Mouse (Mus musculus) lung, postnatal 0 days (tissue): ENCODE data around the gene Rexo1. TPM values are rescaled to one million over a fixed set of nuclear protein-coding genes. Genes with fewer than 3 reads are reported as not detected.

Source experiments
- ATAC-seq: fragments of 200-750 bp; cut with Nextera tagmentation; 2 replicates; pipeline ENCODE4 v1.8.0; 2017; ENCODE audit warnings: moderate library complexity
- DNase-seq: peaks from one replicate; pipeline ENCODE4 v3.0.0-alpha.2; 2016; ENCODE audit warnings: low spot score
- H3K27ac ChIP-seq: fragments of 300-500 bp; sonication (generic); 2 replicates; pipeline ENCODE4 v1.5.1; 2014; ENCODE audit warnings: antibody characterized with exemption, mild to moderate bottlenecking, low read length, mixed read lengths
- H3K27me3 ChIP-seq: fragments of 300-500 bp; sonication (generic); replicated peaks from 2 replicates; pipeline ENCODE4 v1.6.1; 2014; ENCODE audit warnings: low read length, mixed read lengths; ENCODE audit not compliant: insufficient read depth
- H3K36me3 ChIP-seq: fragments of 300-500 bp; sonication (generic); 2 replicates; pipeline ENCODE4 v1.6.1; 2014; ENCODE audit warnings: low read length, mixed read lengths; ENCODE audit not compliant: insufficient read depth
- H3K4me1 ChIP-seq: fragments of 300-500 bp; sonication (generic); 2 replicates; pipeline ENCODE4 v1.6.1; 2014; ENCODE audit warnings: antibody characterized with exemption, low read depth, low read length, mixed read lengths; ENCODE audit not compliant: insufficient read depth
- H3K4me2 ChIP-seq: fragments of 300-500 bp; sonication (generic); replicated peaks from 2 replicates; pipeline ENCODE4 v1.6.1; 2014; ENCODE audit warnings: low read depth, mild to moderate bottlenecking, low read length, moderate library complexity, mixed read lengths
- H3K4me3 ChIP-seq: fragments of 300-500 bp; sonication (generic); 2 replicates; pipeline ENCODE4 v1.5.1; 2014; ENCODE audit warnings: low read depth, low read length
- H3K9ac ChIP-seq: fragments of 300-500 bp; sonication (generic); replicated peaks from 2 replicates; pipeline ENCODE4 v1.6.1; 2014; ENCODE audit warnings: low read depth, mild to moderate bottlenecking
- H3K9me3 ChIP-seq: fragments of 300-500 bp; sonication (generic); 2 replicates; pipeline ENCODE4 v1.6.1; 2016; ENCODE audit warnings: low read length, mixed read lengths
- CTCF ChIP-seq: IDR thresholded peaks from 2 replicates; pipeline ENCODE4 v1.5.1; 2016; ENCODE audit warnings: antibody characterized with exemption, mild to moderate bottlenecking
- EP300 ChIP-seq: IDR thresholded peaks from 2 replicates; pipeline ENCODE4 v1.6.1; 2016; ENCODE audit warnings: antibody characterized with exemption, mild to moderate bottlenecking, control low read depth
- WGBS: fragments of 180-500 bp; shearing (Covaris S2); extraction: QIAGEN DNeasy Blood & Tissue Kit; methylation state at CpG from one replicate; pipeline ENCODE4 v1.1.7; 2014; 5-methylcytosine and 5-hydroxymethylcytosine counted together
- polyA plus RNA-seq: library from polyadenylated mRNA; unstranded; fragments of >200 nt; fragmentation: Nextera tagmentation; extraction: Ambion mirVana; gene quantifications from 2 replicates; pipeline ENCODE4 v1.2.1, GENCODE M21; 2015

The Rexo1 gene
- polyA plus RNA-seq, 1 experiment from 2014 or later, result 12.9 TPM

DNA sequence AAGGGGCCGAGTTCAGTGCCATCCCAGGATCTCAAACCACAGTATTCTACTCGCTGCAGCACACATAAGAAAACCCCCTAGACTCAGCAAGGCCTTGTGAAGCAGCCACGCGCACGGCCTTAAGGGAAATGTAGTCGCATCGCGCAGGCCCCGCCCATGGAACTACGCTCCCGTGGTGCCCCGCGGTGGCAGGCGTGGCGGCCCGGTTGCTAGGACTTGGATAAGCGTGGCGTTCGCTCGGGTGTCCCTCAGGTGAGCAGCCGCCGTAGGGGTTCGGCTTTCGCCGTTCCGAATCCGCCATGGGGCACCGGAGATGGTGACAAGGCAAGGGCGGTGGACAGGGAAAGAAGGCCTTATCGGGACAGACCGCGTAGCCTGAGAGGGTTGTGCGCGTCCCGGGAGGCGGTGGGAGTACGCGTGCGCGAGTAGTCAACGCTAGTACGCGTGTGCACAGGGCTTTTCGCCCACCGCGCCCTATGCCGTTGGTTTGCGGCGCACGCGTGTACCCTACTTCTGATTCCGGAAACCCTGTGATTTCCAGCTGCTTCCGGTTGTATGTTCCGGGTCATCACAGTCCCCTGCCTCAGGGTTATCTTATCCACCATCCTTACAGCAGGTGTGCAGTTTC is 41.5 kb upstream of the Rexo1 start, which contains the start of the genes Scamp4 and Adat3:
Scamp4 (plus strand) TSS at position 175 of the 628 bp plus-strand sequence.
Adat3 (plus strand) TSS at position 183 of the 628 bp plus-strand sequence.
- peaks cover 12% of the 10 kb centered on the region; the same call in 1 of the 2 replicates for H3K4me1 ChIP-seq
- H3K4me3 ChIP-seq, result peak within 1 kb of the TSS; percentile 75
- peak within 1 kb of the TSS; percentile 82 for H3K27ac ChIP-seq
- TF ChIP-seq CTCF (0 out of 2 replicates have a peak, but pooled peaks have one; percentile 6), EP300 (no peak)
- H3K36me3 ChIP-seq, result peaks cover 6% of the 10 kb centered on the region; the same call in 1 of the 2 replicates
- no peaks in the 10 kb centered on the region for H3K9me3 ChIP-seq
- H3K4me2 ChIP-seq, result peak within 1 kb of the TSS; percentile 55
- H3K27me3 ChIP-seq, result no peaks in the 10 kb centered on the region
- DNase-seq (peak; percentile 97), ATAC-seq (peak; percentile 97)
- peak within 1 kb of the TSS; percentile 1 for H3K9ac ChIP-seq
- WGBS, result 0% methylated on average over 51 of the region's 54 CpGs

DNA sequence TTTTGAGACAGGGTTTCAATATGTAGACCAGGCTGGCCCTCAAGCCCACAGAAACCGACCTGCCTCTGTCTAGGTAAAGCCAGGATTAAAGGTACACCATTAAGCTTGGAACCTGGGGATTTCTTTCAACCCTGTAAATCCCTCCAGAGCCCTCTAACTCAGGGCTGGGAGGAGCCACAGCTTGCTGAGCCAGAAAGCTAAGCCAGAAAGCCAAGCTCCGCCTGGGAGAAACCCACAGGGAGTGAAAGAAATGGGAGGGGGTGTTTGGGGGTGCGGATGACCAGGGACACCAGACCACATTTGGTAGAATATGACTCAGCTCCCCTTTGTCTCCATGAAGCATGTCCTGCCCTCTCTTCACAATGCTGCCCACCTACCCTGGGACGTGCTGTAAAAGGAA is 35.0 kb upstream of the Rexo1 start:
- Histone ChIP-seq H3K36me3 (no peaks in the 10 kb centered on the region), H3K9ac (no peak overlapping the region), H3K27me3 (no peaks in the 10 kb centered on the region), H3K4me3 (no peak overlapping the region), H3K4me1 (no peaks in the 10 kb centered on the region), H3K27ac (no peak overlapping the region), H3K9me3 (no peaks in the 10 kb centered on the region), H3K4me2 (no peak overlapping the region)
- WGBS, result 43% methylated on average over 4 of the region's 4 CpGs
- no peak for DNase-seq
- ATAC-seq, result no peak; the same call in 1 of the 2 replicates
- TF ChIP-seq CTCF (no peak), EP300 (no peak)

- H3K9ac ChIP-seq, result peak within 1 kb of the TSS; percentile 90
- H3K9me3 ChIP-seq, result no peaks in the 10 kb centered on the region
- peak within 1 kb of the TSS; percentile 88 for H3K4me3 ChIP-seq
- H3K4me1 ChIP-seq, result peaks cover 17% of the 10 kb centered on the region; the same call in 1 of the 2 replicates
- peak within 1 kb of the TSS; percentile 95 for H3K4me2 ChIP-seq
- H3K27ac ChIP-seq, result peak within 1 kb of the TSS; percentile 78
- WGBS, result under 1% methylated on average over 55 of the region's 73 CpGs
- peak; percentile 99 for DNase-seq
- H3K36me3 ChIP-seq, result no peaks in the 10 kb centered on the region
- TF ChIP-seq EP300, result no peak
- no peaks in the 10 kb centered on the region for H3K27me3 ChIP-seq
- ATAC-seq, result peak; percentile 96
Observed at GRCm38 (mm10) chr10:80589879-80590854, 28.8 kb upstream of the Rexo1 start, which contains the start of gene Abhd17a. Gene Abhd17a (minus strand): TSS chr10:80590341.

- peak overlapping the region; percentile 78 for H3K27ac ChIP-seq
- peak overlapping the region; percentile 90 for H3K9ac ChIP-seq
- WGBS, result 10% methylated on average over 12 of the region's 12 CpGs
- TF ChIP-seq EP300, result no peak
- no peak for TF ChIP-seq CTCF
- no peak for ATAC-seq
- H3K9me3 ChIP-seq, result no peaks in the 10 kb centered on the region
- no peaks in the 10 kb centered on the region for H3K36me3 ChIP-seq
- H3K4me3 ChIP-seq, result peak overlapping the region; percentile 88
- H3K4me2 ChIP-seq, result peak overlapping the region; percentile 95
- no peaks in the 10 kb centered on the region for H3K27me3 ChIP-seq
- H3K4me1 ChIP-seq, result peaks cover 22% of the 10 kb centered on the region; the same call in 1 of the 2 replicates
- peak; percentile 51 for DNase-seq
Observed at GRCm38 (mm10) chr10:80589127-80589878, 27.9 kb upstream of the Rexo1 start.

DNA sequence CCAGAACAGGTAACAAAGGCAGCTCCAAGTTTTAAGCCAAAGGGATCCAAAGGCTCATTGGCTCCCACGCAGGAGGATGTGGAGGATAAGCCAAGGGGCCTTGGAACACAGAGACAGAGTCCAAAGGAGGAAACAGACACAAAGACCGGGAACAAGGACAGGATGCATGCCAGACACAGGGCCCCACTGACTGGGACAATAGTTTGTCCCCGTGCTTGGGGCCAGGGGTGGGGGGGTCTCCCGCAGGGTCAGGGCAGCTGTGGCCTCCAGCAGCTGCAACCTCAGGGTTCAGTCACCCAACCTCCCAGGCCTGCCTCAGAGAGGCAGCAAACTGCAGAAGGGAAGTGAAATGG is 25.9 kb upstream of the Rexo1 start:
- Histone ChIP-seq H3K27me3 (no peaks in the 10 kb centered on the region), H3K4me3 (no peak overlapping the region), H3K9ac (no peak overlapping the region), H3K9me3 (no peaks in the 10 kb centered on the region), H3K27ac (peak overlapping the region; percentile 86), H3K4me1 (peaks cover 22% of the 10 kb centered on the region; the same call in 1 of the 2 replicates), H3K4me2 (peak overlapping the region; percentile 51; the same call in 1 of the 2 replicates), H3K36me3 (no peaks in the 10 kb centered on the region)
- TF ChIP-seq CTCF, result no peak
- no peak; the same call in 1 of the 2 replicates for TF ChIP-seq EP300
- ATAC-seq (peak; percentile 21), DNase-seq (peak; percentile 60)
- WGBS, result 43% methylated on average over 4 of the region's 4 CpGs
